Mouse (Mus musculus) urinary bladder, postnatal 4 days (tissue): ENCODE results near the gene Cald1.

Experiments used
- DNase-seq, 2 experiments: peaks; one replicate each; pipeline ENCODE4 v3.0.0; 2021 to 2022; ENCODE audit warnings: low spot score in 2 of 2

Cald1 gene

DNA sequence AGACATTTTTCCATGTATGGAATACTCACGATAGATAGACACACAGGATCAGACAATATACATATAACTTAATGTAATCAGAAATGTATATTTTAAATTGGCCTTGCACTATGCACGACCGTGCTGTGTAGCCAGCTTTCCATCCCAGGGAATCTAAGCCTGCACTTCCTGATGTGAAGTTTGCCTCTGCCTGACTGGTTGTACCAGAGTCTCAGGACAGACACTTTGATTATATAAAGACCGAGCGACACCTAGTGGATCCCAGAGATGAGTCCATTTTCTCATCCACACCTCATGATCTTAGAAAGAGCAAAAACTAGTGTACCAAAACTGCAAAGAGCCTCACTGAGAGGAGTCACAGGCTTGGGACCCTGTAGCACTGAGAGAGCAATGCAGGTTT lies 156.1 kb downstream of the Cald1 start:
- DNase-seq, result peak in 1 of 2 experiments; percentile 23

DNA sequence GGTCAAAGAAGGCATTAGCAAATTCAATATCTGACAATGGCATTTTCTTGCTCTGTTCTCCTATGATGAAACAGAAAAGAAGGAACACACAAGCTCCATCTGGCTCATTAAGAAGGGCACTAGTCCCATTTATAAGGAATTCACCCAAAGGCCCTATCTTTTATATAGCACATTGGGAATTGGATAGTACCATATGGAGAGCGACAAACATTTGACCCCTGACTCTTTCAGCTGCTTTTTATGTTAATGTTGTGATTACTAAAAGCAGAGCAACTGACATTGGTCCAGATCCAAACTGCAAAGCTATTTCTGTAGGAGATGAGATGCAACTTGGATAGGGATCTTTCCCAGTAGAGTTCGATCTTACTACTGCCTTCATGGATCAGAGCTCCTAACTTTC lies 160.0 kb downstream of the Cald1 start:
- no peak for DNase-seq

DNA sequence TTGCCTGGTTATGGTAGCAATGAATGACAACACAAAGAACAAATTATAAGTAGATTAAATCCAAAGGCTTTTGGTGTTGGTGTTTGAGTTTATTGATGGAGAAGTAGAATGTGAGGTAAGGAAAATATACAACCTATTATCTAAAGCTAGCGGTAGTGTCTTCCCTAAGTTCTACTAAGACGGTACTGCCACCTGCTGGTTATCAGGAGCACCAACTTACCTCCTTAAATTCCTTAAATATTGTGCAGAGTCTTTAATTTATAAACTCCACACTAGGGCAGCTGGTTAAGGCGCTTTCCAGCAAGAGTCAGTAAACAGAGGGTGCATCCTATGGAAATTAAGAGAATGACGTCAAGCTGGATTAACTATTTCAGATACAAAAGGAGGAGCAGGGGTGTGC lies 161.7 kb downstream of the Cald1 start:
- no peak for DNase-seq

GRCm38 (mm10) chr6:34765721-34766120 lies 167.4 kb downstream of the Cald1 start:
- DNase-seq, result no peak

DNA sequence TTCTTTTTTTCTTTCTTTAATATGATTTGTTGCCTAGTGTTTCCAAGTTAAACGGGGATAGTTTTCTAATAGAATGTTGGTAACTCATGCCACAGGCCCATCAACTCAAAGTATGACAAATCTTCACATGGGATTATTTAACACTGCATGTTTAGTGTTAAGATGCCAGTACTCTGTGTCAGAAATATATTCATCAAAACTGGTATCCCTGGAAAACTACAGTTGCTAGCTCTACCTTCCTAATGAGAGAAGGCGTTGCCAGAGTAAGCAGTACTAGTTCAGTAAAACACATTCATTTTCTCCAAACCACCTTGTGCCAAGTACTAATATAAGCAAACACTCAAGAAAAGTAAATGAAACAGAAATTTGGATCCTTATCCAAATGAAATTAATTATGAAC lies 171.7 kb downstream of the Cald1 start:
- DNase-seq, result no peak

DNA sequence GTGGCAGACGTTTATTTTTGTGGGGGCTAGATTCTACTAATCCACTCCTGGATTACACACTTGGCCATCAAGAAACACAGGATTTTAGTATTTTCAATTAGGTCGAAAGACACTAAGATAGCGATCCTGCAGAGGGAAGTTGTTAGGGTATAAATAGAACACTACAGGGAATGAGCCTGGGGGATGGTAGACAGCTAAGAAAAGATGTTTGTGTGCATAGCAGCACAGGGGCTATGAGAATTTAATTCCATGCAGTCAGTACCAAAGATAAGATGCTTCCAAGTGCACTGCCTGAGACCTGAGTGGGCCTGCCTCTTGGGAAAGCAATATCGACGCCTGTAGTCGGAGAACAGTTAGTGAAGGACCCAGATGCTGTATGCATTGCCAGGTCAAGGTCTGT lies 172.2 kb downstream of the Cald1 start:
- no peak for DNase-seq

- no peak for DNase-seq
Observed at GRCm38 (mm10) chr6:34776396-34776795, 178.1 kb downstream of the Cald1 start.

DNA sequence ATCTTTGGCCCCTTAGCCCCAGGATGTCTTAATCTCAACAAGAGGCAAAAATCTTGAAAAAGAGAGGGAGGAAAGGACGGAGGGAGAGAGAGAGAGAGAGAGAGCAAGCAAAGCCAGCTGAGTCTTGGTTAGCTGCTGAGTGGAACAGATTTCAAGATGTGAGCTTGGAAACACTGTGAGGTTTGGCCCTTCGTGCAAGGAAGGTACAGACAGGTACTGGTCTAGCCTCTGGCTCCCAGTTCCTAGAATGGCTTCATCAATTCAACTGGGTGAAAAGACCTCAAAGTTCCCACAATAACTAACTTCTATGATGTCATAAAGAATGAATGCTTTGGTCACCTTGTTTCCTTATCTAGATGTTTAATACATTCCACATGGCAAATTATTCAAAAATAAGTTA lies 178.8 kb downstream of the Cald1 start:
- no peak for DNase-seq

DNA sequence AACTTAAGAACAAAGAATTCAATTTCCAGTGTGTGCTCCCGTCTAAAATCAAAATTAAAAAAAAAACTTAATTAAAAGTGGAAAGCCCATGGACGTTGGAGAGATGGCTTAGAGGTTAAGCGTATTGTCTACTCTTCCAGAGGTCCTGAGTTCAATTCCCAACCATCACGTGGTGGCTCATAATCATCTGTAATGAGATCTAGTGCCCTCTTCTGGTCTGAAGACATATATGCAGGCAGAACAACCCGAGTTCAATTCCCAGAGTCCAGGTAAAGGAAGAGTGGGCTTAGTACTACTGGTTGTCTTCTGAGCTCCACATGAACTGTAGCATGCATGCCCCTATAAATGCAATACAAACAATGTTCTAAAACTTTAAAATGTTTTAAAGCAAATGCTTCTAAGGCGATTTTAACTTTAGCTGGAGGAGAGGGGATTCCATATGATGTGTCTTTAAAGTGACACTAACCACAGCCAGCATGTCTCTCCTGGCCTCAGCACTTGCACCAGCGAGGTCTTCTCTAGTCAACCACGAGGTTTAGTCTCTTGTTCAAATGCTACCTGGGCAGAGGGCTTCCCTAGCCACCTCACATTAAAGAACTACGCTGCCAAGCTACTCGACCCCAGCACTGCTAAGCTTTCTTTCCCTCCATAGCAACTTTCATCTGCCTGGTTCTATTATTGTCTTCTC lies 179.8 kb downstream of the Cald1 start:
- no peak for DNase-seq

GRCm38 (mm10) chr6:34780231-34780942 lies 182.1 kb downstream of the Cald1 start, which contains the start of gene Agbl3:
Gene Agbl3, plus strand, starts transcription at chr6:34780432.
- peak; percentile 89 to 98 for DNase-seq

- no peak for DNase-seq
Observed at GRCm38 (mm10) chr6:34780943-34781289, 182.6 kb downstream of the Cald1 start.

DNA sequence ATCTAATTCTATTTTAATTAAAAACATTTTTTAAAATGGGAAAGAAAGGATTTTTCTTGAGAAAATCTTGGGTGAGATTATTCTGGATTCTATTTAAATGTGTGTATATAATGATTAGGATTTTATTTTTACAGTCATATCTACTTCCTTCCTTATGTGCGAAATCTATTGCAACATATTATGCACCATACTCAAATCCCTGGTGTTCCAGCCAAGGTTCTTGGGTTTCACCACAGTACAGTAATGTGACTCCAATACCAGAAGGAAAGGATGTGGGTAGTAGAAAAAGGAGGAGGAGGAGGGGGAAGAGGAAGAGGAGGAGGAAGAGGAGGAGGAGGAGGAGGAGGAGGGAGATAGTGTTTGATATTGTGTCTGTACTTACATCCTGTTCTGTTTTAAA lies 184.2 kb downstream of the Cald1 start:
- no peak for DNase-seq

DNA sequence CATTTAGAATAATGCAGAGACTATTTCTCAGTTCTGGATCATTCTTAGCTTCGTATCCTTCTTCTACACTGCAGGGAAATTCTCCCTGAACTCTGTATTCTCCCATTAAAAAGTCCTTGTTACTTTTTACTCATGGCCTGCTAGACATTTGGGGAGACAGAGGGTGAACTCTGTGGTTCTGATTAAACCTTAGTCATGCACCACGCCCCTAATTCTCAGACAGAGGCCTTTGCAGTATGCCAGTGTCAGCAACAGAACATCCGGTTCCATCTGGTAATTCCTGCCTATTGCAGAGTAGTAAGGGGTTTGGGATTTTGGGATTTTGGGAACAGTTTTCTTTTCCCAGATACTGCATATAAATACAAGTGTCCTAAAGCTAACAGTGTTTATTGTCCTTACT lies 198.6 kb downstream of the Cald1 start:
- no peak for DNase-seq

- DNase-seq, result no peak
Observed at GRCm38 (mm10) chr6:34797887-34798286, 199.6 kb downstream of the Cald1 start.

- DNase-seq, result no peak
Observed at GRCm38 (mm10) chr6:34805582-34805981, 207.3 kb downstream of the Cald1 start.

DNA sequence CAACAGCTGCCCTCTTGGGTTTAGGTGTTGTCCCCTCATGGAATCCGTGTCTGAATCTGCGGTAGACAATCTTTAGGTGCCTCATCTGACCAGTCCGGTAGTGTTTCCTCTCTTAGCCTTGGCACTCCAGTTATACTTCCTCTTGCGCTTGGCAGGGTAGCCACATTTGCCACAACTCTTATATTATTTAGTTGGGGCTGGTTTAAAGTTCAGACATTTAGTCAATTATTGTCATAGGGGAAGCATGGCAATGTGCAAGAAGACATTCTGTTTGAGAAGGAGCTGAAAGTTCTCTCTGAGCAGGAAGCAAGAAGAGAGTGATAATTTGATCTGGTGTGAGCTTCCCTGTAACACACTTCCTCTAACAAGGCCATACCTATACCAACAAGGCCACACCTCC lies 212.4 kb downstream of the Cald1 start:
- no peak for DNase-seq

- no peak for DNase-seq
Observed at GRCm38 (mm10) chr6:34824406-34824805, 226.1 kb downstream of the Cald1 start.
